Mouse (Mus musculus): ENCODE data around the gene Hpd. TPM values are rescaled to one million over a fixed set of nuclear protein-coding genes. Genes with fewer than 3 reads are reported as not detected.

Hpd gene
- polyA plus RNA-seq, 1 experiment = 19.6 TPM

DNA sequence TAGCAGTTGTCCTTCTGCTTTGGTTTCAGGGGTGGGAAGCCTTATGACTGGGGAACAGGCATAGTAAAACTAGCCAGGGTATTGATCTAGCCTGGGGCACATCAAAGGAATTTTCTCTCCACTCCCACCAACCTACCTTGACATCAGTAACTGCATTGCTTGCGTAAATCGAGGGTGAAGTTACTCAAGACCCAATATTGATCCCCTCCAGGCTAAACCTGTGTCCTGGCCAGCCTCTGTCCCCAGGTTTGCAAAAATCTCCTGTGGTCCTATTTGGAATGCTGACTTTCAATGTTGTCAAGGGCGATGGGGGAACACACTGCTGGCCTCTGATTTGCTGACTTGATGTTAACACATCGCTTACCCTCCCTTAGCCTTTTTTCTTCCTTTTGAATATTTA, 14.2 kb upstream of the Hpd start:
- Histone ChIP-seq H3K4me3 (ENCODE audit: low read depth, low read length) (no peak overlapping the region), H3K27ac (ENCODE audit: insufficient read depth, low read depth, low read length) (no peak overlapping the region), H3K36me3 (ENCODE audit: control insufficient read depth, insufficient read depth, low read length) (no peaks in the 10 kb centered on the region), H3K4me1 (ENCODE audit: control insufficient read depth, insufficient read depth, insufficient read length, low read length) (no peaks in the 10 kb centered on the region), H3K27me3 (ENCODE audit: control insufficient read depth, insufficient read depth, low read length) (no peaks in the 10 kb centered on the region)
- TF ChIP-seq POLR2A (IDR thresholded peaks at IDR 0.05; ENCODE audit: low read depth, low read length) (no peak), CTCF (IDR thresholded peaks at IDR 0.05; ENCODE audit: extremely low read depth, insufficient read length, insufficient replicate concordance, low read depth, low read length) (no peak)
- 42% methylated on average over 4 of the region's 4 CpGs for WGBS

DNA sequence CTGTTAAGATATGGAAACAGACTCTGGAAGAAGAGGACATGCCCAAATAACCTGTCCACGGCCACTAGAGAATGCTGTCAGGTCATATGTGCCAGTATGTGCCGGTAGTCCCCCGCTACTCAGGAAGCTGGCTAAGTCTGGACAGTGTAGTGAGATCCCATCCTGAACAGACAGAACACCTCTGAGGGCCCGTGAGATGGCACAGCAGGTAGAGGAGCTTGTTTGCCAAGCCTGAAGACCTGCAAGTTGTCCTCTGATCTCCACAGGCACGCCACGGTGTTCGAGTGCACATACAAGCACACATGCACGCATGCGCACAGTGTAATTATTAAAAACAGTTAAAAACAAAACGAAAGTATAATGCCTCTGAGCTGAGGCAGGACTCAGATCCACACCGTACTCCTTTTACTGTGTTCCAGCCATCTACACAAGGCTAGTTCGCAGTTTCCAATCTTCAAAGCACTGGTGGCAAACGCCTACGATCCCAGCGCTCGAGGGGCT, 13.0 kb upstream of the Hpd start:
- 85% methylated on average over 16 of the region's 16 CpGs for WGBS
- no peak overlapping the region for H3K4me3 ChIP-seq (ENCODE audit: low read depth, low read length)
- no peak overlapping the region for H3K27ac ChIP-seq (ENCODE audit: insufficient read depth, low read depth, low read length)
- H3K27me3 ChIP-seq (ENCODE audit: control insufficient read depth, insufficient read depth, low read length) = no peaks in the 10 kb centered on the region
- no peaks in the 10 kb centered on the region for H3K4me1 ChIP-seq (ENCODE audit: control insufficient read depth, insufficient read depth, insufficient read length, low read length)
- no peaks in the 10 kb centered on the region for H3K36me3 ChIP-seq (ENCODE audit: control insufficient read depth, insufficient read depth, low read length)
- TF ChIP-seq POLR2A (IDR thresholded peaks at IDR 0.05; ENCODE audit: low read depth, low read length) (no peak), CTCF (IDR thresholded peaks at IDR 0.05; ENCODE audit: extremely low read depth, insufficient read length, insufficient replicate concordance, low read depth, low read length) (no peak)

DNA sequence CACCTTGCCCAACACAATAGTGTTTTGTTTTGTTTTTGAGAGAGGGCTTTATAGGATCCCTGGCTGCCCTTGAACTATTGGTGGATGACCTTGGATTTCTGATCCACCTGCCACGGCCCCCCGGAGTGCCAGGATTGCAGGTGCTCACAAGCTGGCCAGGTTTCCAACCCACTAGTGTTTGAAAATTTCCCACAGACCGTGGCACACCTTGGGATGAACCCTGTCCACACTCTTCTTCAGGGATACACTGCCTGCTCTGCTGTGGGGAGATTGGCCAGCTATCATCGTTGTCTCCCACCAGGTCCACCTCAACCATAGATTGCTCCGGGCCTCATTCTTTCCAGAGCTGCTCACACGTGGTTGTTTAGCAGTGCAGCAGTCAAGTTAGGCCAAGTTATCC, 12.3 kb upstream of the Hpd start:
- no peaks in the 10 kb centered on the region for H3K4me1 ChIP-seq (ENCODE audit: control insufficient read depth, insufficient read depth, insufficient read length, low read length)
- H3K27me3 ChIP-seq (ENCODE audit: control insufficient read depth, insufficient read depth, low read length) = no peaks in the 10 kb centered on the region
- TF ChIP-seq CTCF (IDR thresholded peaks at IDR 0.05; ENCODE audit: extremely low read depth, insufficient read length, insufficient replicate concordance, low read depth, low read length) (no peak), POLR2A (IDR thresholded peaks at IDR 0.05; ENCODE audit: low read depth, low read length) (no peak)
- 86% methylated on average over 6 of the region's 6 CpGs for WGBS
- no peak overlapping the region for H3K4me3 ChIP-seq (ENCODE audit: low read depth, low read length)
- no peaks in the 10 kb centered on the region for H3K36me3 ChIP-seq (ENCODE audit: control insufficient read depth, insufficient read depth, low read length)
- H3K27ac ChIP-seq (ENCODE audit: insufficient read depth, low read depth, low read length) = no peak overlapping the region

DNA sequence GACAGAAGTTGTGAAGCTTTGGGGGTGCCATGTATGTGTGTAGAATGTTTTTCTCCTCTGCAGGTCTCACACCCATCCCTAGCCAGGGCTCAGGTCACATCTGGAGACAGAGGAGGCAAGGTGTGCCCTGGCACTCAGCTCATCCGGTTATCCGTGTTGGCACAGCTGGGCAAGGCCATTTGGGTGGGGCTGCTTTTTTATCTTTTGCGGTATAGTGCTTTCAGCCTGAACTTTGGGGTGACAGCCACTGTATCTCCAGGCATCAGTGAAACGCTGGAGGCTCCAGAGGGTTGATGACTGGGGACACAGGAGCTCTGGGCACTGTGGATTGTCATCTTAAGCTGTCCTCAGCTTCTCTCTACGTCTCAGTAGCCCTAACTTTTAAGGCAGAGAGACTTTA, 10.9 kb upstream of the Hpd start:
- Histone ChIP-seq H3K27ac (ENCODE audit: insufficient read depth, low read depth, low read length) (no peak overlapping the region), H3K4me1 (ENCODE audit: control insufficient read depth, insufficient read depth, insufficient read length, low read length) (no peaks in the 10 kb centered on the region), H3K4me3 (ENCODE audit: low read depth, low read length) (no peak overlapping the region), H3K36me3 (ENCODE audit: control insufficient read depth, insufficient read depth, low read length) (no peaks in the 10 kb centered on the region), H3K27me3 (ENCODE audit: control insufficient read depth, insufficient read depth, low read length) (no peaks in the 10 kb centered on the region)
- TF ChIP-seq POLR2A (IDR thresholded peaks at IDR 0.05; ENCODE audit: low read depth, low read length) (no peak), CTCF (IDR thresholded peaks at IDR 0.05; ENCODE audit: extremely low read depth, insufficient read length, insufficient replicate concordance, low read depth, low read length) (no peak)
- WGBS = 33% methylated on average over 5 of the region's 5 CpGs

DNA sequence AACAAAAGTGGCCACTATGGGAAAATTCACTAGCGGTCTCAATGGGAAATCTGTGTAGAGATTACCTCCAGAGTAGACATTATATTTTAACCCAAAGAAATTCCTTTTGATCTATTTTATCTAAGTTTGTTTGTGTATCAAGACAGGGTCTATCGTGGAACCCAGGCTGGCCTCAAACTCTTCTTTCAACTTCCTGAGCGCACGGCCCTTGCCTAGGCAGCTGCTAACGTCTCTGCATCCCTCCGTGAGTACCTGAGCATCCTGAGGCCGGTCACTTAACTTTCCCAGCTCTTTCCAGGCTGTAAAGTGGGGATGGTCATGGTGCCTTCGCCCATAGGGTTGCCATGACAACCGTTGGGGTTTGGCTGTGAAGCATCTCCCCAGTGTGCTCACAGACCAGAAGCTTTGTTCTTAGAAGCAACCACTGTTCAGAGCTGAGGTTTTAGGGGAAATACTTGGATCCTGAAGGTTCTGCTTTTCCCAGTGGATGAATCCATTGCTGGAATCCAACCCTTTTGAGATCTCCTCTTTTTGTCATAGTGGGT, 10.2 kb upstream of the Hpd start:
- WGBS = 53% methylated on average over 9 of the region's 9 CpGs
- H3K4me3 ChIP-seq (ENCODE audit: low read depth, low read length) = no peak overlapping the region
- TF ChIP-seq POLR2A (IDR thresholded peaks at IDR 0.05; ENCODE audit: low read depth, low read length) (no peak), CTCF (IDR thresholded peaks at IDR 0.05; ENCODE audit: extremely low read depth, insufficient read length, insufficient replicate concordance, low read depth, low read length) (no peak)
- H3K4me1 ChIP-seq (ENCODE audit: control insufficient read depth, insufficient read depth, insufficient read length, low read length) = no peaks in the 10 kb centered on the region
- no peaks in the 10 kb centered on the region for H3K27me3 ChIP-seq (ENCODE audit: control insufficient read depth, insufficient read depth, low read length)
- H3K27ac ChIP-seq (ENCODE audit: insufficient read depth, low read depth, low read length) = no peak overlapping the region
- H3K36me3 ChIP-seq (ENCODE audit: control insufficient read depth, insufficient read depth, low read length) = no peaks in the 10 kb centered on the region

DNA sequence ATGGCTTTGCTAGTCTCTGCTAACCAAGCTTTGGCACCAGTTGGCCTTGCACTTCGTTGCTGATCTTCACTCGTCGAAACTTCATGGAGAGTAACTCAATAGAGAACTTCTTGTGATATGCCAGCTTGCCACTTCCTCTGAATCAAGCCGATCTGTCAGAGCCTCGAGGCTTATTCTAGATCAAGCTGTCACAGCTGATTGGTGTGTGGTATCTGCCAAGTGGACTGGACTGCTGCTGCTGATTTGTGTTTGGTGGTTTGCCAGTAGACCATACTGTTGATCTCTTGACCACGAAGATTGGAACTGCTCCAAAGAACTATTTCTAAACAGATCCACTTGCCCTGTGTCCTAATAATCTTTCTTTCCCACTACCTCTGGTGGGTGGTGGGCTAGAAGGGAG, 8.9 kb upstream of the Hpd start:
- Histone ChIP-seq H3K27me3 (ENCODE audit: control insufficient read depth, insufficient read depth, low read length) (no peaks in the 10 kb centered on the region), H3K27ac (ENCODE audit: insufficient read depth, low read depth, low read length) (no peak overlapping the region), H3K36me3 (ENCODE audit: control insufficient read depth, insufficient read depth, low read length) (no peaks in the 10 kb centered on the region), H3K4me3 (ENCODE audit: low read depth, low read length) (no peak overlapping the region), H3K4me1 (ENCODE audit: control insufficient read depth, insufficient read depth, insufficient read length, low read length) (no peaks in the 10 kb centered on the region)
- no peak for TF ChIP-seq POLR2A (IDR thresholded peaks at IDR 0.05; ENCODE audit: low read depth, low read length)
- no peak for TF ChIP-seq CTCF (IDR thresholded peaks at IDR 0.05; ENCODE audit: extremely low read depth, insufficient read length, insufficient replicate concordance, low read depth, low read length)
- 61% methylated on average over 6 of the region's 6 CpGs for WGBS

DNA sequence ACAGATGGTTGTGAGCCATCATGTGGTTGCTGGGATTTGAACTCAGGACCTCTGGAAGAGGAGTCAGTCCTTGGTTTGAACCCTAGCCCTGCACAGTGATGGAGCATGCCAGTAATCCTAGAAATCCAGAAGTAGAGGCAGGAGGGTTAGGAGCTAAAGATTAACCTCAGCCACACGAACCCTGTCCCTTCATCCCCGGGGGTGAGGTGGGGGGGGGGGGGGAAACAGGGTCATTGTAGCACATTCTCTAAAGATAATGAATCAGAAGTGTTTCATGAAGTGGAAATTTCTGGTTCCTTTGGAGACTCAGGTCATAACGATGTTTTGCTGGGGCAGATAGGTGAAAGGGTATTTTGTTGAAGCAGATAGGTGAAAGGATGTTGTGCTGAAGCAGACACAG, 8.4 kb upstream of the Hpd start:
- H3K4me1 ChIP-seq (ENCODE audit: control insufficient read depth, insufficient read depth, insufficient read length, low read length) = no peaks in the 10 kb centered on the region
- H3K4me3 ChIP-seq (ENCODE audit: low read depth, low read length) = no peak overlapping the region
- TF ChIP-seq CTCF (IDR thresholded peaks at IDR 0.05; ENCODE audit: extremely low read depth, insufficient read length, insufficient replicate concordance, low read depth, low read length) = no peak
- TF ChIP-seq POLR2A (IDR thresholded peaks at IDR 0.05; ENCODE audit: low read depth, low read length) = no peak
- no peaks in the 10 kb centered on the region for H3K36me3 ChIP-seq (ENCODE audit: control insufficient read depth, insufficient read depth, low read length)
- no peak overlapping the region for H3K27ac ChIP-seq (ENCODE audit: insufficient read depth, low read depth, low read length)
- peaks cover 2% of the 10 kb centered on the region; the same call in 1 of the 2 replicates for H3K27me3 ChIP-seq (ENCODE audit: control insufficient read depth, insufficient read depth, low read length)
- WGBS = 47% methylated on average over 3 of the region's 3 CpGs
